Mouse (Mus musculus) effector memory CD4-positive, alpha-beta T cell, adult 7 months (primary cell): Measurements from ENCODE around the gene Smim6. TPM values are rescaled to one million over a fixed set of nuclear protein-coding genes. Genes with fewer than 3 reads are reported as not detected.

Source experiments
- polyA plus RNA-seq: library from polyadenylated mRNA; unstranded; fragments of 100-300 nt; shearing (Covaris generic); gene quantifications from one replicate; pipeline ENCODE4 v1.2.1, GENCODE M21; 2017

The Smim6 gene
- 0.93 TPM for polyA plus RNA-seq

GRCm38 (mm10) chr11:115911632-115912376 lies at the start of gene Smim6:
Gene Smim6 (plus strand): TSS chr11:115912017.

DNA sequence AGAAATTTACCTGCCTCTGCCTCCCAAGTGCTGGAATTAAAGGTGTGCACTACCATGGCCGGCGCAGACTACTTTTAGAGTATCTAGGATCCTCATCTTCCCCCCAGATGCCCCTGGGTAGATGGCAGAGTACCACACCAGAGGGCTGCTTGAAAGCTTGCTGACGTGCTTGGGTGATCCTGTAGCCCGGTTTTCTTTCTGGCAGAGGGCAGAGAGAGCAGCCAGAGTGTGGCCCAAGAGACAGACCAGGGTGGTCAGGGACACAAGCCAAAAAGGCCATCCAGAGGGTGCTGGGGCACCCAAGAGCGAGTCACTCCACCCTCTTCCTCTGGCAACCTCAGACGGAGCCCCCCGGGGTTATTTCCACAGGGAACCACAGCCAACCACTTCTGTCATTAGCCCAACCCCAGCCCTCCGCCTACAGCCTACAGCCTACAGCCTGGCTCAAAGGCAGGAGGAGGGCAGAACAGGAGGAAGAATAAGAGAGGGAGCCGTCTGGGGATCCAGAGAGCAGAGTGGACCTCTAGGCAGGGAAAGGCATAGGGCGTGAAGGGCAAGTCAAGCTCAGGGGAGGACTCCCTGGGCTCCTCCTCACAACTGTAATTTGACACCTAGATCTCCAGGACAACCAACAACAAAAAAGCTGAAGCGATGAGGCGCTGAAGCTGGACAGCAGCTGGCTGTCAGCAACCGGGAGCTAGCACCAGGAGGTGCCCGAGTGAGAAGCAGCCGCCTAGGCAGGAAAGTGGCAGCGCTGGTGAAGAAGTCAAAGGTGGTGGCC lies 12.1 kb upstream of the Smim6 start, which contains the start of gene Smim5:
TSS of gene Smim5 (plus strand) at position 481 of the 781 bp plus-strand sequence.

DNA sequence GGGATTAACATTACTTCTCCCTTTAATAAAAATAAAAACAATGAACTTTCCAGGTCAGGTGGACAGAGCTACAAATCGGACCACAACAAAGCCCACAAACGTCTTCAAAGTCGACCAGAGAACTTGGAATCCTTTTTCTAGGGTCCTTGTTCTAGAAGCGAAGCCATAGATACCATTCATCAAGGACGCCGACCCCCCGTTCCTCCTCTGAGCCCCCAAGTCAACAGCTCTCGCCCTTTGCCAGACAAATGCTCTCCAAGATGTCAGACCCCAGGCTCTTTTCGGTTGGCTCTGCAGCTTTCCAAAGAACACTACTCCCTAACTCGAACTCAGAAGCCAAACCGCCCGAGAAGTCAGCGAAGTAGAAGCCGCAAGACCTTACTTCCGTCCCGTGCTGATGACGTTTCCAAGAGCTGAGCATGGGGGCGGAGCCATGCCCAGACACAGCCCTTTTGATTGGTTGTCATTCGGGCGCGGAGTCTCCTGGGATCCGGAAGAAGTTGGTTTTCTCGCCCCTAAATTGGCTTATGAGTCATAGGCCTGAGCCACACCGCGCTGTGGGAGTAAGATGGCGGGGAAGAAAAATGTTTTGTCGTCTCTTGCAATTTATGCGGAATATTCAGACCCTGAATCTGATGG lies 21.4 kb downstream of the Smim6 start, which contains the start of the genes Sap30bp and Recql5:
TSS of gene Sap30bp (plus strand) at position 175 of the 639 bp plus-strand sequence.
TSS of gene Recql5 (minus strand) at position 370 of the 639 bp plus-strand sequence.

Other genes with a start within 250 kb of the Smim6 start
- gene Grb2, start 203.4 kb upstream of the Smim6 start, polyA plus RNA-seq: 258 TPM
- 16.2 TPM for gene Tmem94, start 146.6 kb upstream of the Smim6 start, polyA plus RNA-seq
- 1.2 TPM for gene Caskin2, start 98.4 kb upstream of the Smim6 start, polyA plus RNA-seq
- gene Tsen54, start 97.3 kb upstream of the Smim6 start, polyA plus RNA-seq: 29.4 TPM
- gene Llgl2, start 88.0 kb upstream of the Smim6 start, polyA plus RNA-seq: 29.6 TPM
- 1.2 TPM for gene Myo15b, start 53.6 kb upstream of the Smim6 start, polyA plus RNA-seq
- 0.99 TPM for gene Smim5, start 12.1 kb upstream of the Smim6 start, polyA plus RNA-seq
- gene Sap30bp, start 21.3 kb downstream of the Smim6 start, polyA plus RNA-seq: 35.5 TPM
- 10.7 TPM for gene Recql5, start 21.5 kb downstream of the Smim6 start, polyA plus RNA-seq
- gene Itgb4, start 62.7 kb downstream of the Smim6 start, polyA plus RNA-seq: 0.16 TPM
- 14.0 TPM for gene Galk1, start 100.7 kb downstream of the Smim6 start, polyA plus RNA-seq
- gene H3f3b, start 115.9 kb downstream of the Smim6 start, polyA plus RNA-seq: 2,017 TPM
- gene Unk, start 118.3 kb downstream of the Smim6 start, polyA plus RNA-seq: 34.0 TPM
- gene Unc13d, start 165.9 kb downstream of the Smim6 start, polyA plus RNA-seq: 80.1 TPM
- 295 TPM for gene Wbp2, start 175.0 kb downstream of the Smim6 start, polyA plus RNA-seq
- gene Trim47, start 215.2 kb downstream of the Smim6 start, polyA plus RNA-seq: not detected
- 10.7 TPM for gene Trim65, start 219.1 kb downstream of the Smim6 start, polyA plus RNA-seq
- gene Mrpl38, start 226.9 kb downstream of the Smim6 start, polyA plus RNA-seq: 73.6 TPM